Mouse (Mus musculus) brown adipose tissue, adult 24 weeks (tissue): ENCODE results near the gene Gm21983. TPM values are rescaled to one million over a fixed set of nuclear protein-coding genes. Genes with fewer than 3 reads are reported as not detected.

Experiments
- H3K27ac ChIP-seq: fragments of 200-500 bp; replicated peaks from 2 replicates; pipeline ENCODE4 v1.5.1; 2012; ENCODE audit warnings: low read depth, mild to moderate bottlenecking, low read length
- H3K4me1 ChIP-seq: fragments of 200-500 bp; 2 replicates; pipeline ENCODE4 v1.6.1; 2012; ENCODE audit warnings: low read length, mixed read lengths; ENCODE audit not compliant: control insufficient read depth, insufficient read depth, insufficient read length
- H3K4me3 ChIP-seq: fragments of 200-500 bp; 2 replicates; pipeline ENCODE4 v1.5.1; 2012; ENCODE audit warnings: low read depth, mild to moderate bottlenecking, low read length, moderate library complexity; ENCODE audit not compliant: insufficient read depth
- polyA plus RNA-seq: library from polyadenylated mRNA; stranded (reverse); fragments of >200 nt; gene quantifications from 2 replicates; pipeline ENCODE4 v1.2.4, GENCODE M21; 2012; ENCODE audit not compliant: missing spikeins, insufficient read depth, insufficient read length

Gene Gm21983
- polyA plus RNA-seq, 1 experiment, result not detected

DNA sequence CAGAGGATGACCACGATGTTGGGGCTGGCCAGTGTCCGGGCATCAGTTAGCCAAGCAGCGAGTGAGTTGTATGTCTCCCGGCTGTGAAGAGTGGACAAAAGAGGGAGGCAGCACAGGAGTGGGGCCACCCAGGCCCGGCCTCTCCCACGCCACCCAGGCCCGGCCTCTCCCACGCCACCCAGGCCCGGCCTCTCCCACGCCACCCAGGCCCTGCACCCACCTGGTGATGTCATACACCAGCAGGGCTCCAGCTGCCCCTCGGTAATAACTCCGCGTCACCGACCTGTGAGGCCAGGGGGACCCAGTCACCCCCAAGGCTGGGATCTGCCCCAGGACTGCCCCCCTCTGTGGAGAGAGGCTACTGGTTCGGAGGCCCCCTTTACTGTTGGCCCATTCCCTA, 6.4 kb downstream of the Gm21983 start:
- Histone ChIP-seq H3K4me3 (no peak overlapping the region), H3K4me1 (peaks cover 1% of the 10 kb centered on the region; the same call in 1 of the 2 replicates), H3K27ac (no peak overlapping the region)

DNA sequence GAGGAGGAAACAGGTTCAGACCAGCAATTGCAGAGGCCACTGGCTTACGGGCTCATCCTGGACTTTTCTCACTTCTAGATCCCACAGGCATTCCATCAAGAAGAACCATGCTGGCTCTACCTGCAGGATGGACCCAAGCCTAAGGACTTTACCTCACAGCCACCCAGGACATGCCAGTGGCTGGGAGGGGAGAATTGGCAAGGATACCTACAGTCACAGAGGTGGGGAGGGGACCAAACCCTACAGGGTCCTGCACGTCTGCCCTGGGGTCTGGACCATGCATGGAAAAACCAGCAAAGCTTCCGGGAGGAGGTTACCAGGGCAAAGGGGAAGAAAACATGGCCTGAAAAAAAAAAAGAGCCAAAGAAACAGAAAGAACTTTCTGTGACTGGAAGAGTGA, 9.9 kb downstream of the Gm21983 start:
- H3K4me1 ChIP-seq, result no peaks in the 10 kb centered on the region
- H3K4me3 ChIP-seq, result no peak overlapping the region
- H3K27ac ChIP-seq, result no peak overlapping the region

DNA sequence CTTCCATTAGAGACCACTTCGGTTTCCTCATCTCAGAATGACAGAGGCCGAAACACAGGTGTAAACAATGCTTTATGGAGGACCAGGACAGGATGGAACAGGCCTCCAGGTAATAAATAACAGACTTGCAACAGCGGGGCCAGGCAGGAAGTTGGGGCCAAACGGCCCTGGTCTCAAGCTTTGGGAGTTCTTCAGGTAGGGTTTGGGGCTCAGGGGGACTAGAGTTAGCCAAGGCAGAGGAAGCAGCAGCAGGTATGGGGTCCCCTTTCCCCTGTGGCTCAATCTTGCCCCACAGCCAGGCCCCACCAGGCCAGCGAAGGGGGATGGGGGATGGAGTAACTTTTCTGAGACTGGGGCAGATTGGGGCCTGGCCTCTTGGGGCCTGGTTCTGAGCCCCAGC, 12.5 kb downstream of the Gm21983 start:
- peaks cover 17% of the 10 kb centered on the region for H3K4me1 ChIP-seq
- H3K27ac ChIP-seq, result no peak overlapping the region
- H3K4me3 ChIP-seq, result no peak overlapping the region

DNA sequence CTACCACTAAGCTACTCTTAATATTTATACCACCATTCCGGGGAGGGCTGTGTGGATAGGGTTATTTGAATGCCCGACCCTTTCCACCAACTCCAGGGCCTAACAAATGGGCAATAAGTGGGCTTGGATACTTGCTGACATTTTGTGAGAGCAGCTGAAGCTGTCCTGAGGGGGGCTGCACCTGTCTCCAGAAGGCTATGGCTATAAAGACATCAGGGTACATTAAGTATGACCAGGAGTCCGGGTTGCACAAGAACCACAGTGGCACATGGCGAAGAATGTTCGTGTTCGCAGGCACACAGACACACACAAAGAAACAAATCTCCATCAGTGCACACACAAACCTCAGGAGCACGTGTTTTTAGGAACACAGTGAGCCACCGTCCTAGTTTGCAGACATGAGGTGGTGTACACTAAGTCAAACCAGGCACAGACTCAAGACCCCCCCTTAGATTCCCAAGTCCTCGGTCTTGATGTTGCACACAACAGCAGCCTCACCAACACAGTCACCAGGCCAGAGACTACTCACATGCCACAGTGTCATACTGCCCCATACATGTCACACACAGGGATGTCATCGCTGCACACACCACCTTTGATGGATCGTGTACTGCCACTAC, 13.3 kb downstream of the Gm21983 start:
- Histone ChIP-seq H3K4me1 (peaks cover 22% of the 10 kb centered on the region), H3K4me3 (peak overlapping the region; percentile 70), H3K27ac (peak overlapping the region; percentile 90)

DNA sequence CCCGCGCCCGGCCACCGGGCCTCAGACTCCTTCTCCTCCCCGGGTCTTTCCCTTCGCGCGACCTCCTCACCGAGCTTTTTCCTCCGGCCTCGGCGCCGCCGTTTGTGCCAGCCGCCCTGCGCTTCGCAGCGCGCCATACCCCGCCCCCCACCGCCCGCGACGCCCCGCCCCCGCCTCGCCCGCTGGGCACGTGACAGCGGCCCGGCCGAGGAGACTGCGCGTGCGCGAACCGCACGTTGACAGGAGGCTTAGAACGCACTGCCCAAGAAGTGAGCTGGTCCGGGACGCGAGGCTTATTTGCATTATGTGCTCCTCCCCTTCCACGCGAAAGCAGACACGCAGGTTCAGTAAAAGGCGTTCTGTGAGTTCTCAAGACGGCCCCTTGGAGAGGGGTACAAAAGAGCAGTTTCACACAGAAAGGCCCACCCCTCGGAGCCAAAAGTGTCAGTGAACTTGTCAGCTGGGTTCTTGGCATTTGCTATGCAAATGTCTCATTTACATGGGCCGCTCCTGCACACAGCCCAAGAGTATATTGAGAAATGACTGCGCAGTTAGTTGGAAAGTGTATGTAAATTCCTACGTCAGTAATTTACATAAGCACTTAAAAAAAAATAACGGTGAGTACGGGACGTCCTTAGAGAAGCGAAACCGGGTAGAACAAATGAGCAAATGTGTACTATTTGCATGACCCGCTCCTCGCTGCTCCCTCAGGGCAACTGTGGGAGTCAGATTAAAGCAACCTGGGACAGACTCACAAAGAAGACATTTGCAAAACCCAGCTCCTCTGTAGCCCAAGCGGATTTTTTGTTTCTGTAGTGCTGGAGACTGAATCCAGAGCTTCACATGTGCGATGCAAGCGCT, 14.0 kb downstream of the Gm21983 start, which contains the start of gene Egln2:
Gene Egln2, minus strand, starts transcription at position 189 of the 861 bp plus-strand sequence.
- Histone ChIP-seq H3K4me1 (peaks cover 22% of the 10 kb centered on the region), H3K27ac (peak within 1 kb of the TSS; percentile 96), H3K4me3 (peak within 1 kb of the TSS; percentile 89)

DNA sequence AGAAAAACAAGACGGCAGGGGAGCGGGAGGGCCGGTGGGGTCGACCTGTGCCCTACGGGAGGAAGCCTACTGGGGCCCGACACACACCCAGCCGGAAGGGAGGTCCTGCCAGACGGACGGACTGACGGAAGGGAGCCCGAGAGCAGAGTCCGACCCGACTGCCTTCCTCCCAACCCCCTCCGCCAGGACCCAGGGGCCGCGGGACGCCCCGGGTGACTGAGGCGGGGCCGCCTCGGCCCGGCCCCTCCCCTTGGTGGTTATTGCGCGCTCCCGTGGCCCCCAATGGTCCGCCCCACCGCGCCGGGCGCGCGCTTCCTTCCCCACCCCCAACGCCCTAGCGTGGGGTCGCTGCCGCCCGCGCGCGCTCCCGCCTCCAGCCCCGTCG, 14.7 kb downstream of the Gm21983 start:
- Histone ChIP-seq H3K4me1 (peaks cover 26% of the 10 kb centered on the region), H3K4me3 (peak overlapping the region; percentile 89), H3K27ac (peak overlapping the region; percentile 96)

DNA sequence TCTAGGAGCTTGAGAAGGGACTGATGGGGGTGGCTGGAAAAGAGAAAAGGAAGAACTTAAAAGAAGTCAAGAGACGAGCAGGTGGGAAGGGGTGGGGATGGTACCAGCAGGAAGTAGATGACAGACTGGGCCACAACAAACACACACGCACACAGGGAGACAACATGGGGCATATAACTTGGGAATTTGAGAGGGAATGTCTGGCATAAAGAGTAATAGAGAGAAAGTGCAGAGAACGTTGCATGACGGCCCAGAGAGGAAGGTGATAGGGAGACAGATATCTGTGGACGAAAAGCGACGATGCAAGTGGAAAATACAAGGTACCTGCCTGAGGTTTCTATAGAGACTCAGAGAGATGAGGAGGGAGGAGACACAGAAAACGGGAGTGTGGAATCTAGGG, 15.2 kb downstream of the Gm21983 start:
- Histone ChIP-seq H3K4me3 (peak overlapping the region; percentile 89), H3K27ac (peak overlapping the region; percentile 96), H3K4me1 (peaks cover 30% of the 10 kb centered on the region)

DNA sequence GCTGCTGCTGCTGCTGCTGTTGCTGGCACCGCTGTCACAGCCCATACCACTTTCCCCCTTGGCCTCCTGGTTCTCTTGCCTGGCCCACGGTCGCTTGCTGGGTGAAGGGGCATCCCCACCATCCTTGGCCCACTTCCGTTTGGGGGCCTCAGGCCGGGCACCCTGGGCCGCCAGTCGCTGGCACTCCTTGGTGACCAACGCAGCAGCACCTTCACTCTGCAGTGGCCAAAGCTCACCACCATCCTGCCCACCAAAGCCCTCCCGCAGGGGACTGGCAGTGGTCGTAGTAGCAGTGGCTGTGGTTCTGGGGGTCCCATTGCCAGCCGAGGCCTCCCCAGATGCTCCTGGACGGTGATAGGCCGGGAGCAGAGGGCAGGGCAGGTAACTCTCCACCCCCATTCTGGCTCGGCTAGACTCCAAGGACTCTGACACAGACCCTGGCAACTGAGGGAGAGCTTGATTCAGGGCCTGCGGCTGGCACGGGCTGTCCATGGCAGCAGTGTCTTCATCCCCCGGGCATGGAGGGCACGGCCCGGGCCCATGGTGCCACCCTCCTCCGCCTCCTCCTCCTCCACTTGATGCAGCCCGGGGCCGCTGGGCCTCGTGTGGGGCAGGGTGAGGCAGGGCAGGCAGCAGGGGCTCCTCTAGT, 15.8 kb downstream of the Gm21983 start:
- H3K4me1 ChIP-seq, result peaks cover 36% of the 10 kb centered on the region
- peak overlapping the region; percentile 89 for H3K4me3 ChIP-seq
- peak overlapping the region; percentile 96; the same call in 1 of the 2 replicates for H3K27ac ChIP-seq

DNA sequence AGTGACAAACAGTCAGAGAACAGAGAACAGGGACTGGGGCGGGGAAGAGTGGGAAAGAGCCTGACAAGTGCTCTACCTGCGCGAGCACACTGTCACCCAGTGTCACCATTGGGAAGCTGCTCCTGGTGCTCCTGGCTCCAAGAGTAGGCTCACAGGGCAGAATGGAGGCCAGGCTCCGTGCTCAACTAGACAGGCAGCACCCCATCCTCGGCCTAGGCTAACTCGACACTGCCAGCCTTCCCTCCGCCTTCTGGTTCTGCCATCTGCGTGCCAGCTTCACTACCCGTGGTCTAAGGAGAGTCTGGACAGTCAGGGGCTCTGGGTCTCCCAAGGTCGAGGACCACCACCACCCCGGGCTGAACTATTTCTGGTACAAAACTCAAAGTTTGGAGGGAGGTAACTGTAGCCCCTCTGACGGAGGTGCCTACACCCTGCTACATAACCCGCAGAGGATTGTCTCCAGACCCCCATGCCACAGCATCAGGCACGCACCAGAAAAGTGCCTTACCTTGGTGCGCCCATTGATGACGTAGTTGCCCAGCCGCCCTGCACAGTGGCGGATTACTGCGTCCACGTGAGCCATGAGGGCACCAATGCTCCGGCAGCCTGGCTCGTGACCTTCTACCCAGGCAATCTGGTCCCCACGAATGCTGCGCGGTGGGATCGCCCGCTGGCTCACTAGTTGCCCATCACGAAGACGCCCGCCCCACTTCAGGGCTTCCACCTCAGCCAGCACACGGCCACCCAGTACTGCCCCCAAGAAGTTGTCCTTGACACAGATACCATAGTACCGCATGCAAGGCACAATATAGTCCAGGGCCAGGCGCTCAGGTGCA, 16.6 kb downstream of the Gm21983 start:
- Histone ChIP-seq H3K4me1 (peaks cover 39% of the 10 kb centered on the region), H3K27ac (no peak overlapping the region), H3K4me3 (peak overlapping the region; percentile 89; the same call in 1 of the 2 replicates)

DNA sequence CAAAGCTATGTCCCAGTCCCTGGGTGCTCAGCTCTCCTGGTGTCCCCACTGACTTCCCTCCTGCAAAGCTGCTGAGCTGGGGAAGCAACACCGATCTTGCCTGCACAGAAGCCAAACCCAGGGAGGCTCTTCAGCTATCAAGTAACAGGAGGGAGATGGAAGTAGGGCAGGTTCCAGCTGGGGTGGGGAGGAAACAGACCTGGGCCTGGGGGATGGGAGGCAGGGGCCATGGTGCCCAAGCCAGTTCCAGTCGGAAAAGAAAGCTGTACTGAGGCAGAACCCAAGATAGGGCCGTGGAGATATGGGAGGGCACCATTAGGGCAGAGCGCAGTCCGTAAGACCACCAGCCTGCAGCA, 17.5 kb downstream of the Gm21983 start:
- Histone ChIP-seq H3K4me1 (peaks cover 39% of the 10 kb centered on the region), H3K27ac (no peak overlapping the region), H3K4me3 (no peak overlapping the region)

DNA sequence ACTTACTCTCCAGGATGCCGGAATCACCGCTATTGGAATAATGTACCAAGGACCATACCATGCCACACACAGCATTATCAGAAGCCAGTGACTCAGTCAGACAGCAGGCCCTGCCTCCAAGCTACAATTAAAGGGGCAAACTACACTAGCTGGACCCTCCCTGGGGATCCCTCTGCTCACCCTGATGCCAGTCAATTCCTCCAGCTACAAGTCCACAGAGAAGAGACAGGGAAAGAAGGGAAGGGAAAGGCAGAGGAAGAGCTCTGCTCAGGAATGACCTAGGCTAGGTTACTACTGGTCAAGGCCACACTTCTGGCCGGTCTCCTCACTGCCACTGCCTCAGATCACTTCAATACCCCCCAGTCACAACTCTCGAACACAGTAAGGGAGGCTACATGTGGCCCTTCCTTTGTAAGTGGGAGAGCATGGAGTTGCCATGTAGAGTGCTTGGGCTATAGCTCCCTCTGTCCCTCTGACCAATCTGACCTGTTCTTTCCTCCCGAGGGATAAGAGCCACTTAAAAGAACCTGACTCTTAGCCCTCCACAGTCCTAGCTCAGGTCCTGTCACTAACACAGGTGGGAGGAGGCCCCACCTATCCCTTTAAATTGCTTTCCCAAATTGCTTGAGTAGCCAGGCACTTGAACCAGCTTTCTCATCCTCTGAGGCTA, 18.0 kb downstream of the Gm21983 start:
- H3K27ac ChIP-seq, result 0 out of 2 replicates have a peak overlapping the region, but pooled peaks have one; percentile 2
- H3K4me1 ChIP-seq, result peaks cover 39% of the 10 kb centered on the region
- no peak overlapping the region for H3K4me3 ChIP-seq

DNA sequence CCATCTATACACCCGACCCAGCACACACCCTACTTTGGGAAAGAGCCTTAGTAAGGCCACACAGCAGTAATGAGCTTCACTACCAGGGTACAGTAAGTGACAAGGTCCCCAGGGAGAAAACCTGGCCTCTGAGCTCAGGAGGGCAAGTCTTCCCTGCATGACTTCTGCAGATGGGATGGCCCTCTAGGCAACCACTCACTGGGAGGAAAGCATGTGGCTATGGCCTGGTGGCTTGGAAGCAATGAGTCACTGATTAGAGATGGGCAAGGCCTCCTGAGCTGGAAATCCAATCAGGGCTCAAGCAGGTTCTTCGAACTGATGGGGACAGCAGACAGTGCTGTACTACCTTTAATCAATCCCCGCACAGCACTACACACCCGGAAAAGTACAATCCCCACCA, 19.1 kb downstream of the Gm21983 start:
- Histone ChIP-seq H3K27ac (no peak overlapping the region), H3K4me1 (peaks cover 39% of the 10 kb centered on the region), H3K4me3 (no peak overlapping the region)

DNA sequence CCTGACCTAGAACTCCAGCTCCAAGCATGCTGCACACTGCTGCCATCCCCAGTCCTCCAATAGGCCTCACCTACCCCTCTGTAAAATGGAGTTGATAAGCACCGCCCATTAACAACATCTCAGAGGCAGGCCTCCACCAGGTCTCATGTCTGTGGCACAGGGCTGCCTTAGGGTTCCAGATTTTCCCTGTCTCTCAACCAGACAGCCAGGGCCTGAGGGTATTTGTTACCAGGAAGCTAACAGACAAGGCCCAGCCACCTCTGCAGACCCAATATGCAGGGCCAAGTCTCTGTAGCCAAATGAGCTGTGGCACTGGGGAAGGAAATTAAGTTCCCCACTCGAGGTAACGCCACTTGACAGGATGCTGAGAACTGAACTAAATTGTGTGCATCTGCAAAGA, 20.0 kb downstream of the Gm21983 start:
- Histone ChIP-seq H3K27ac (0 out of 2 replicates have a peak overlapping the region, but pooled peaks have one; percentile 3), H3K4me3 (no peak overlapping the region), H3K4me1 (peaks cover 39% of the 10 kb centered on the region)

DNA sequence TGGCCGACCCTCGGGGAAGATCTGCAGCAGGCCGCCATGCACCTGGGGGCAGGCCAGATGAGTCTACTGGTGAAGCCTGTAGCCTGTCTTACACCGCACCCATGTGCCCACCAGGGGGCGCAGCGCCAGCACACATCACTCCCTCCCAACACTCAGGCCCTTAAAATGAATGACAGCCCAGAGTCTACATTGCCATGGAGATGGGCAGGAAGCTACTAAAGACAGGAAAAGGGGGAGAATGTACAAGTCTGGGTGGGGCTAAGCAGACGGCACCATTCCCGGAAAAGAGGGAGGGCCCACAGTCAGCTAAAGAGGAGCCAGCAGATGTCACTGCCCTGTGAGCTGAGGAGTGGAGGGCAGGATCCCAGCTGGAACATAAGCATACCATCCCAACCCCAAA, 21.0 kb downstream of the Gm21983 start:
- Histone ChIP-seq H3K27ac (peak overlapping the region; percentile 51), H3K4me1 (peaks cover 32% of the 10 kb centered on the region), H3K4me3 (no peak overlapping the region; the same call in 1 of the 2 replicates)
